Mouse (Mus musculus) stomach, embryonic 15.5 days (tissue): ENCODE results near the gene Ap4m1. TPM values are rescaled to one million over a fixed set of nuclear protein-coding genes. Genes with fewer than 3 reads are reported as not detected.
A peak's percentile ranks its signal among the peaks of the same experiment; 100 is the strongest.

Experiments
- ATAC-seq: fragments of 200-750 bp; cut with Nextera tagmentation; 2 replicates; pipeline ENCODE4 v1.8.0; 2017; ENCODE audit warnings: low read depth, moderate number of reproducible peaks, moderate TSS enrichment; ENCODE audit not compliant: insufficient read depth, low FRiP score
- H3K27ac ChIP-seq: fragments of 300-500 bp; sonication (generic); 2 replicates; pipeline ENCODE4 v1.5.1; 2015; ENCODE audit warnings: mild to moderate bottlenecking, inconsistent platforms
- H3K27me3 ChIP-seq: fragments of 300-500 bp; sonication (generic); replicated peaks from 2 replicates; pipeline ENCODE4 v1.6.1; 2015; ENCODE audit warnings: inconsistent platforms
- H3K36me3 ChIP-seq: fragments of 300-500 bp; sonication (generic); 2 replicates; pipeline ENCODE4 v1.6.1; 2015; ENCODE audit warnings: inconsistent platforms
- H3K4me1 ChIP-seq: fragments of 300-500 bp; sonication (generic); 2 replicates; pipeline ENCODE4 v1.6.1; 2015; ENCODE audit warnings: inconsistent platforms
- H3K4me2 ChIP-seq: fragments of 300-500 bp; sonication (generic); 2 replicates; pipeline ENCODE4 v1.6.1; 2015; ENCODE audit warnings: mild to moderate bottlenecking, inconsistent platforms
- H3K4me3 ChIP-seq: fragments of 300-500 bp; sonication (generic); replicated peaks from 2 replicates; pipeline ENCODE4 v1.5.1; 2015; ENCODE audit warnings: inconsistent platforms
- H3K9ac ChIP-seq: fragments of 300-500 bp; sonication (generic); 2 replicates; pipeline ENCODE4 v1.6.1; 2015; ENCODE audit warnings: inconsistent platforms
- H3K9me3 ChIP-seq: fragments of 300-500 bp; sonication (generic); 2 replicates; pipeline ENCODE4 v1.6.1; 2016; ENCODE audit warnings: inconsistent platforms
- WGBS: fragments of 180-500 bp; shearing (Covaris S2); methylation state at CpG from one replicate; pipeline ENCODE4 v1.1.7; 2015; 5-methylcytosine and 5-hydroxymethylcytosine counted together
- polyA plus RNA-seq: library from polyadenylated mRNA; unstranded; fragments of >200 nt; fragmentation: Nextera tagmentation; extraction: Ambion mirVana; gene quantifications from 2 replicates; pipeline ENCODE4 v1.2.1, GENCODE M21; 2015

Gene Ap4m1
- polyA plus RNA-seq, 1 experiment from 2014 or later: 23.9 TPM

DNA sequence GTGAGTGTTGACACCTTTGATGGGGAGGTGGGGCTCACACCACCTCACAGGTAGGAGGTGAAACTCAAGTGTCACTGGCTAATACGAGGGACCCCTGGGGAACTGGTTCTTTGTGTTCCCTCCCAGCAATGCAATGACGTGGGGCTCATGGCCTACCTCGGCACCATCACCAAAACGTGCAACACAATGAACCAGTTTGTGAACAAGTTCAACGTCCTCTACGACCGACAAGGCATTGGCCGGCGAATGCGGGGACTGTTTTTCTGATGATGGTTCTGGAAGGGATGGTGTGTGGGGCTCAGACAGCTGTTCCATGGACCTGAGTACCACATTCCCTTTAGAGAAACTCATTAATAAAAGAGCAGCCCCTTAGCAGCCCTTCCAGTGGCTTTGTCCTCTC, 8.2 kb upstream of the Ap4m1 start:
- H3K27me3 ChIP-seq: no peaks in the 10 kb centered on the region
- no peak overlapping the region for H3K4me3 ChIP-seq
- ATAC-seq: no peak
- H3K4me1 ChIP-seq: peaks cover 9% of the 10 kb centered on the region
- WGBS: 63% methylated on average over 10 of the region's 10 CpGs
- H3K36me3 ChIP-seq: peaks cover 63% of the 10 kb centered on the region
- no peak overlapping the region for H3K4me2 ChIP-seq
- H3K9ac ChIP-seq: no peak overlapping the region
- no peaks in the 10 kb centered on the region for H3K9me3 ChIP-seq
- no peak overlapping the region for H3K27ac ChIP-seq

DNA sequence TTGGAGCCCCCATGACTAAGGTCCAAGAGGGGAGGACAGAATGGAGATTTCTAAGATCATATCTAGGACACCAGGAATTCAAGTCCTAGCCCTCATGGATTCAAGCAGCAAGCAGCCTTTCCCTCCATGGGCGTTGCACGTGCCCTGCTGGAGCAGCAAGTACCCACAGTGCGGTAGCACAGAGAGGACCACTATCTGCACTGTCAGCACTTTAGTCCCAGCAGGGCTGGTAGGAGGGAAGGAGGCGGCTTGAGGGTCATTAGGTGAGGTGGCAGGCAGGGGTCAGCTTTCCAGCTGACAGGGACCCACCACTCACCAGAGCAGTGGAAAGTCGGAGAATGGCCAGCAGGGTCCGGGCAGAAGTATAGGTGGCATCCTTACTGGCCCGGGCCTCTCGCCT, 6.2 kb upstream of the Ap4m1 start:
- H3K4me3 ChIP-seq: no peak overlapping the region
- no peak overlapping the region for H3K27ac ChIP-seq
- no peaks in the 10 kb centered on the region for H3K9me3 ChIP-seq
- ATAC-seq: no peak
- H3K4me2 ChIP-seq: no peak overlapping the region
- no peak overlapping the region for H3K9ac ChIP-seq
- peaks cover 63% of the 10 kb centered on the region for H3K36me3 ChIP-seq
- H3K27me3 ChIP-seq: no peaks in the 10 kb centered on the region
- WGBS: 71% methylated on average over 8 of the region's 8 CpGs
- peaks cover 9% of the 10 kb centered on the region for H3K4me1 ChIP-seq

DNA sequence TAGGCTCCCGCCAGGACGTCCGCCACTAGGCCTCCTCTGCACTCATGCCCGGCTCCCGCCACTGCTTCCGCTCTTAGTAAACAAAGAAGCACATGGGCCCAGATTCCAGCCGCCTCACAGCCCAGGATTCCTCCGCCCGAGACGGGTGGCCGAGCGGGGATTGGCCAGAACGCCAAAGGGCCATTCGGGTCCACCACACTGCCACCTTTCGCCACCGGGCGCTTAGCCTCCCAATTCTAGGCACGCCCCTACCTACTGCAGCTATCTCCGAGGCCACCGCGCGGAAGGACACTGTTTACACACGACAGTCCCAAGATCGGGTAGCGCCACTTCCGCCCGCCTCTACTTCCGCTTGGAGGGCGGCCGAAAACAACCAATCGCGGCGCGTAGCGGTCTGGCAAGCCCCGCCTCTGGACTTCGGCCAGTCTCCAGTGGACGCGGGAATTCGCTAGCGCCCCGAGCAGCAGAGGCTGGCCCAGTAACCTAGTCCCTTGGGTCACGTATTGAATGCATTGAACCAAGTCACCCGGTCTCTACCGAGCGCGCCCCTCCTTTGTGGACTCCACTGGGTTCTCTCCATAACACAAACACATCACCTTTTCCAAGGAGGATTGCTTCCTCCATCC, 753 bp upstream of the Ap4m1 start:
- H3K9me3 ChIP-seq: no peaks in the 10 kb centered on the region
- peak; percentile 86 for ATAC-seq
- H3K27me3 ChIP-seq: no peaks in the 10 kb centered on the region
- peaks cover 28% of the 10 kb centered on the region for H3K36me3 ChIP-seq
- H3K27ac ChIP-seq: peak overlapping the region; percentile 96
- H3K4me3 ChIP-seq: peak overlapping the region; percentile 73
- peak overlapping the region; percentile 87 for H3K4me2 ChIP-seq
- peak overlapping the region; percentile 71 for H3K9ac ChIP-seq
- peaks cover 10% of the 10 kb centered on the region for H3K4me1 ChIP-seq
- WGBS: under 1% methylated on average over 47 of the region's 47 CpGs

DNA sequence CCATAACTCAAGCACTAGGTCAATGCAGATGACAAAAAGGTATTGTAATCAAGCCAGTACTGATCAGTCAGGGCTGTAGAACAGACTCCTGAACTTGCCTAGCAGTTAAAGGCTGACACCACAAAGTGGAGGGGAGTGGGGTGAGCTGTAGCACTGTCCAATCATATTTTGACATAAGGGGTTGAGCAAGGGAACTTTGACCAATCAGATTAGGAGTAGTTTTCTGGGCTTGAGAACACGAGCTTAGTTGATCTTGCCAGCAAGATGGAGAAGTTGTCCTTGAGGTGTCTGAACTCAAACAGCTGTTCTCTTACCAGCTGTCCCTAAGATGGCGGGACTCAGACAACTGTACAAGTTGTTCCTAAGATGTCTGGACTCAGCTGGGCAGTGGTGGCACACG, 1.4 kb downstream of the Ap4m1 start:
- Histone ChIP-seq H3K4me1 (peaks cover 10% of the 10 kb centered on the region), H3K4me3 (peak overlapping the region; percentile 73; the same call in 1 of the 2 replicates), H3K4me2 (peak overlapping the region; percentile 87; the same call in 1 of the 2 replicates), H3K36me3 (peaks cover 27% of the 10 kb centered on the region), H3K27ac (no peak overlapping the region), H3K9ac (no peak overlapping the region), H3K27me3 (no peaks in the 10 kb centered on the region), H3K9me3 (no peaks in the 10 kb centered on the region)
- 73% methylated on average over 3 of the region's 3 CpGs for WGBS
- no peak for ATAC-seq

DNA sequence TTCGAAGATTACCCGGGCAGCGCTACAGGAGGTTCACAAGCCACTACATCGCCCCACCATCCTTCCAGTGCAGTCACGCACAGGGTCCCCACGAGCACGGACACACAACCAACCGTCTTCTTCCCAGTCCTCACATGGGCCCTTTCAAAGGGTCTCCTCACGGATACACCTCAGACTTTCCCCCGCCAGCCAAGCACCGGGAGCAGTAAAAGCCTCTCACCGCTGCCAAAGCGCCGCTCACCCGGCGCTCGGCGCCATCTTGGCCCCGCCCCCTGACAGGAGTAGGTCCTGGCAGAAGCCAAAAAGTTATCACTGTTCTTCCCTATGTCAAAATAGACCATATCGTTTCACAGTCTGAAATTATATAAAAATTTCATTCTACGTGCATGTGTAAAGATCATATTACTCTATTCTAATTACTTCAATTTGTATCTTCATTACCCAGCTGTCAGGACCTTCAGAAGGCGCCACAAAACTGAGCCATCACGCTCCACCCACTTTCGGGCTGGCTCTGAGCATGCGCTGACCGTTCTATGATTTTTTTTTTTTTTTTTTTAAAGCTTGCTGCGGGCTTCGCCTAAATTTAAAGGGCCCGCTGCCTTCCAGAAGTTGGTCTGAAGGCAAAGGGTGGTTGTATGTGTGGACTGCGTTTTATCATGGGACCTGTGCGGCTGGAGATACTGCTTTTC, 15.3 kb downstream of the Ap4m1 start, which contains the start of the genes Taf6 and Cnpy4:
Gene Taf6, minus strand, starts transcription at position 502 of the 689 bp plus-strand sequence.
Gene Cnpy4, plus strand, starts transcription at position 536 of the 689 bp plus-strand sequence.
- Histone ChIP-seq H3K9me3 (no peaks in the 10 kb centered on the region), H3K36me3 (peaks cover 11% of the 10 kb centered on the region; the same call in 1 of the 2 replicates), H3K27me3 (no peaks in the 10 kb centered on the region), H3K9ac (peak within 1 kb of the TSS; percentile 90), H3K4me2 (peak within 1 kb of the TSS; percentile 75), H3K27ac (peak within 1 kb of the TSS; percentile 82), H3K4me1 (peaks cover 6% of the 10 kb centered on the region; the same call in 1 of the 2 replicates), H3K4me3 (peak within 1 kb of the TSS; percentile 87)
- ATAC-seq: peak; percentile 88
- WGBS: under 1% methylated on average over 31 of the region's 31 CpGs

DNA sequence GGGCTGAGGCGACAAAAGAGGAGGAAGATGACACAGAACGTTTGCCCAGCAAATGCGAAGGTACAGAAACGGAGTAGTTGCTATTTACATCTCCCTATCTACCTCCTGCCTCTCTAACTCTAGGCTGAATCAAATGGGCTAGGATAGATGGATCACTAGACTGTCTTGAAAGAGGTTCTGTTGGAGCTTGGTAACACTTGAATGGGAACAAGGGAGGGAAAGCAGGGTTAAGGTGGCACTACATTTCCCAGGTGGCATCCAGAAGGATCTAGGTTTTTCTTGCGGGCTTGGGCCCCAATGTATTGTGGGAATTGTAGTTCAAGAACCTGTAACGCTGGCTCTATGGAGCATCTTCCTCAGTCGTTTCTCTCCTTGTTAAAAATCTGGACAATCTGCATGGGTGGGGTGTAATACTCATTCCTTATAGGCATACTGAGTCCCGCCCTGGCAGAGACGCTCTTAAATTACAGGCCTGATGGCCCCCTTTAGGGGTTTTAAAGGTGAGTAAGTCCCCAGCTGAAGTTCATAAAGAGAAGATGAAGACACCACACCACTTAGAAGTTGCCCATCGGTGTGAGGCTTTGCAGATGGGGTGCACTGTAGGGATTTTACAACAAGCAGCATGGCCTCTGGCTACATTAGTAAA, 16.0 kb downstream of the Ap4m1 start:
- WGBS: under 1% methylated on average over 10 of the region's 10 CpGs

DNA sequence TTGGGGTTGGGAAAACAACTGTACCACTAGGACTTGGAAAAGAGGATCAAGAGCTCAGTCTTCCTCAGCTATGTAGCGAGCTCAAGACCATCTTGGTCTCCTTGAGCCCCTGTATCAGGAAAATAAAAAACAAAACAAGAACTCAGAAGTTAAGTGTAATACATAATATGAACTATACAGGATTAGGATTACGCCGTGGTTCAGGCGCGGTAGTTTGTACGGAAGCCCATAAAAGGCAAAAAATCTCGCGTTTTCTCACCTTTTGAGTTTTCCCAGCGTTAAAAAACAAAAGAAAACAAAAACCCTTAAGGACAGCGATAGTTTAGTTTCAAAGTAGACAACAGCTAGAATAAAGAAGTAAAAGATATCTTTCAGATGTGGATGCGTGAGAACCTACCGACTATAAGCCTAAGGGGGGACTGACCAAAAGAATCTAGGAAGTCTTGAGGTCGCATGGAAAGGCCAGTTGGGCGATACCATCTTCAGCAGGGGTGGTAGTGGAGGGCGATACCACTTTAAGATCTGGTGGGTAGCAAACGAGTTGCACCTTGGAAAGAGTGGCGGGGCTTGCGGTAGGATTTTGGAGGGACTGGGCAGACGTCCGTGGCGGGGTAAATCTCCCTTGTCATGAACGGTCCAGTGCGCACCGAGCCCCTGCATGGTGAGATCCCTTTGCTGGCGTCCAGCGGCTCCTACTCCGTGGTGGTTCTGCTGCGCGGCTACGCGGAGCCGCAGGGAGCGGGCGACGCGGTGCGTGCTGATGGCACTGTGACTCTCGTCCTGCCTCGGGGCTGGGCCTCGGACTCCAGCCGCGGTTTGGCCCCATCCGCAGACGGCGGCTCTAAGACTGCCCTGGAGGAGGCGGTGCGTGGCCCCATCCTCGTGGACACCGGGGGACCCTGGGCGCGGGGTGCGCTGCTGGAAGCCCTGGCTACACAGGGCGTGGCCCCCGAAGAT, 22.2 kb downstream of the Ap4m1 start, which contains the start of gene Mblac1:
Gene Mblac1, plus strand, starts transcription at position 544 of the 957 bp plus-strand sequence.
- Histone ChIP-seq H3K27ac (peak within 1 kb of the TSS; percentile 72), H3K9ac (peak within 1 kb of the TSS; percentile 71), H3K4me1 (no peaks in the 10 kb centered on the region), H3K27me3 (no peaks in the 10 kb centered on the region), H3K9me3 (no peaks in the 10 kb centered on the region), H3K4me2 (peak within 1 kb of the TSS; percentile 93), H3K36me3 (no peaks in the 10 kb centered on the region), H3K4me3 (peak within 1 kb of the TSS; percentile 73)
- 7% methylated on average over 54 of the region's 54 CpGs for WGBS
- ATAC-seq: peak; percentile 88

More for the DNA sequence above, 16.0 kb downstream of the Ap4m1 start:
- Histone ChIP-seq H3K4me1 (peaks cover 6% of the 10 kb centered on the region; the same call in 1 of the 2 replicates), H3K27ac (peak overlapping the region; percentile 82), H3K4me3 (peak overlapping the region; percentile 87), H3K27me3 (no peaks in the 10 kb centered on the region), H3K4me2 (peak overlapping the region; percentile 75), H3K36me3 (peaks cover 4% of the 10 kb centered on the region; the same call in 1 of the 2 replicates), H3K9ac (peak overlapping the region; percentile 73), H3K9me3 (no peaks in the 10 kb centered on the region)
- peak; percentile 84 for ATAC-seq

DNA sequence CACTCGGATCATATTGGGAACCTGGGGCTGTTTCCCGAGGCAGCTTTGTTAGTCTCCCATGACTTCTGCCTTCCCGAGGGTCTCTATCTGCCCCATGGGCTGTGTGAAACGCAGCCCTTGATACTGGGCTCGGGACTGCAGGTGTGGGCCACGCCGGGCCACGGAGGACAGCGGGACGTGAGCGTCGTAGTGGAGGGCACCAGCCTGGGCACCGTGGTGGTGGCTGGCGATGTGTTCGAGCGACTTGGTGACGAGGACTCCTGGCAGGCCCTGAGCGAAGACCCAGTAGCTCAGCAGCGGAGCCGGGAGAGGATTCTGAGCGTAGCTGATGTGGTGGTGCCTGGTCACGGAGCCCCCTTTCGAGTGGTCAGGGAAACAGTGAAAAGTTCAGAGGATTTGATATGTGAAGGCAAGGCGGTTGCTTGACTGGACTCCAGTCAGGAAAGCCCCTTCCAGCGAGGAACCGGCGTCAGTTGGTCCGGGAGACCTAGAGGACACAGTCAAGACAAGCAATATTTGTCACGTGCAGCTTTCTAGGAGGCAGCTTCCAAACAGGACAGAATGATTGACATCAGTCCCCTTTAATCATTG, 23.0 kb downstream of the Ap4m1 start:
- Histone ChIP-seq H3K4me3 (peak overlapping the region; percentile 73), H3K27ac (peak overlapping the region; percentile 72), H3K36me3 (no peaks in the 10 kb centered on the region), H3K9ac (peak overlapping the region; percentile 71), H3K27me3 (no peaks in the 10 kb centered on the region), H3K4me1 (no peaks in the 10 kb centered on the region), H3K4me2 (peak overlapping the region; percentile 93), H3K9me3 (no peaks in the 10 kb centered on the region)
- peak; percentile 56 for ATAC-seq
- WGBS: under 1% methylated on average over 29 of the region's 29 CpGs

DNA sequence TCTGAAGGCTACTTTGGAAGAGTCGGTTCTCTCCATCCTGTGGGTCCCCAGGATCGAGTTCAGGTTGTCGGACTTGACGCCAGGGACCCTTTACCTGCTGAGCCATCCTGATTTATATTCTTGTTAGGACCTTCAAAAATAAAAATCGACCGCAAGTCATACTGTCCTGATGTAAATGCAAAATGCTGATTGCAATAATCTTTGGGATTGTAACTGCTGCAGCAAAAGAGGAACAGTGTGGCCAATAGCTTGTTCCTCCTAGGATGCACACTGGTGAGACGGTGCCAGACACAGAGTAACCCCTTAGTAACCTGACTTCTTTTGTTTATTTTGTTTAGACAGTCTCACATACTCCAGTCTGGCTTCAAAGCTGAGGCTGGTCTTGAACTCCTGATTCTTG, 23.7 kb downstream of the Ap4m1 start:
- no peak for ATAC-seq
- Histone ChIP-seq H3K27ac (peak overlapping the region; percentile 72; the same call in 1 of the 2 replicates), H3K27me3 (no peaks in the 10 kb centered on the region), H3K4me2 (peak overlapping the region; percentile 93), H3K4me3 (peak overlapping the region; percentile 73; the same call in 1 of the 2 replicates), H3K36me3 (no peaks in the 10 kb centered on the region), H3K4me1 (no peaks in the 10 kb centered on the region), H3K9ac (no peak overlapping the region; the same call in 1 of the 2 replicates), H3K9me3 (no peaks in the 10 kb centered on the region)
- WGBS: 72% methylated on average over 7 of the region's 7 CpGs

DNA sequence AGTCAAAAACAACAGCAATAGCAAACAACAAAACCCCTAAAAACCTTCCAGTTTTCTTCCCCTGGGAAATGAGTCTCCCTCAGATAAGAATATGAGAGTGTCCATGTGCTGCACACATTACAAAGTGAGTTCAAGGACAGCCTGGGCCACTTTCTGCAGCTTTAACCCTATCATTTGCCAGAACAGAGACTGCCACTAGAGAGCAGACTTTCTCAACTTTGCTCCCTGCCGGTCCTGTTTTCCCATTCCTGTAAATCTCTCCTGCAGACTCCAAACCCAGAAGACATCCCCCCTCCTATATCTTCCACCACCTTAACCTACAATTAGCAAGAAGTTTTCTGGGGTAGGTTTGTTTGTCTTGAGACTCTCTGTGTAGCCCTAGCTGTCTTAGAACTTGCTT, 27.8 kb downstream of the Ap4m1 start:
- H3K4me2 ChIP-seq: no peak overlapping the region
- H3K9me3 ChIP-seq: no peaks in the 10 kb centered on the region
- H3K4me1 ChIP-seq: no peaks in the 10 kb centered on the region
- no peak overlapping the region for H3K9ac ChIP-seq
- H3K4me3 ChIP-seq: no peak overlapping the region
- 6% methylated on average over 1 of the region's 1 CpGs for WGBS
- H3K27ac ChIP-seq: no peak overlapping the region
- no peaks in the 10 kb centered on the region for H3K27me3 ChIP-seq
- H3K36me3 ChIP-seq: no peaks in the 10 kb centered on the region
- no peak for ATAC-seq

DNA sequence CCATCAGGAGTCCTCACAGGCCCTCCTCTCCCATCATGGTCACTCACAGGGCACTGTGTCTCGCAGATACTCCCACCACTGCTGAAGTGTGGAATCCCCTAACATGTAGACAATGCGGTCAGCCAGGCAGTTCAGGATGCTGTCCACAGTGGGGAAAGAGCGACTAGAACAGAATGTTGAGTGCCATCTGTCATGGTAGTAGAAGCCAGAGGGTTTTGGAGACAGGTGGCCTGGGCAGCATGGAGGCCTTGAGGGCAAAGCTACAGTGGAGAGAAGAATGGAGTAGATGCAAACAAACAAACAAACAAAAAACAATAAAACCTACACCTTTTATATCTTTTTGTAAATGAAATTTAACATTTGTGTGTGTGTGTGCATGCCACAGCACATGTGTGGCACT, 30.3 kb downstream of the Ap4m1 start:
- no peak overlapping the region for H3K9ac ChIP-seq
- H3K27ac ChIP-seq: no peak overlapping the region
- no peaks in the 10 kb centered on the region for H3K4me1 ChIP-seq
- no peak overlapping the region for H3K4me3 ChIP-seq
- 79% methylated on average over 3 of the region's 3 CpGs for WGBS
- H3K36me3 ChIP-seq: no peaks in the 10 kb centered on the region
- no peak overlapping the region for H3K4me2 ChIP-seq
- no peaks in the 10 kb centered on the region for H3K27me3 ChIP-seq
- no peaks in the 10 kb centered on the region for H3K9me3 ChIP-seq
- no peak for ATAC-seq
